Mouse (Mus musculus) central nervous system, embryonic 11.5 days (tissue): ENCODE measurements around the gene Pdik1l. TPM values are rescaled to one million over a fixed set of nuclear protein-coding genes. Genes with fewer than 3 reads are reported as not detected.

Source experiments
- polyA plus RNA-seq: library from polyadenylated mRNA; depleted of rRNA; stranded (reverse); fragments of >200 nt; gene quantifications from 2 replicates; pipeline ENCODE4 v1.2.3, GENCODE M21; 2012; rRNA removed

The Pdik1l gene
- 9.3 and 14.4 TPM in 2 replicates for polyA plus RNA-seq

GRCm38 (mm10) chr4:134287575-134288025 is at the start of gene Pdik1l:
Pdik1l (minus strand) TSS chr4:134287895.

GRCm38 (mm10) chr4:134314876-134315275 is 27.2 kb upstream of the Pdik1l start, which contains the start of gene Trim63:
Trim63 (plus strand) TSS chr4:134315120.

GRCm38 (mm10) chr4:134253722-134254324 is 33.9 kb downstream of the Pdik1l start, which contains the start of gene Grrp1:
Grrp1 (minus strand) TSS chr4:134254106.

GRCm38 (mm10) chr4:134246719-134247258 is 40.9 kb downstream of the Pdik1l start, which contains the start of gene Gm30191:
Gm30191 (plus strand) TSS chr4:134246935.

GRCm38 (mm10) chr4:134245148-134245843 is 42.4 kb downstream of the Pdik1l start, which contains the start of gene Zfp593:
Zfp593 (minus strand) TSS chr4:134245592.

GRCm38 (mm10) chr4:134243516-134244250 is 44.0 kb downstream of the Pdik1l start, which contains the start of gene E130218I03Rik:
E130218I03Rik (plus strand) TSS chr4:134243662.

GRCm38 (mm10) chr4:134238279-134238651 is 49.4 kb downstream of the Pdik1l start, which contains the start of gene Cnksr1:
Cnksr1 (minus strand) TSS chr4:134238399.

GRCm38 (mm10) chr4:134227194-134227593 is 60.5 kb downstream of the Pdik1l start, which contains the start of gene Catsper4:
Catsper4 (minus strand) TSS chr4:134227383.

Other genes with a start within 250 kb of the Pdik1l start
- not detected in 2 replicates for gene Zfp683, start 234.1 kb downstream of the Pdik1l start, polyA plus RNA-seq
- 0.71 and 2.0 TPM in 2 replicates for gene Crybg2, start 227.1 kb downstream of the Pdik1l start, polyA plus RNA-seq
- gene Cd52, start 192.8 kb downstream of the Pdik1l start, polyA plus RNA-seq = 3.4 and 4.2 TPM in 2 replicates
- gene Ubxn11, start 185.3 kb downstream of the Pdik1l start, polyA plus RNA-seq = 9.2 and 11.2 TPM in 2 replicates
- gene Sh3bgrl3, start 159.1 kb downstream of the Pdik1l start, polyA plus RNA-seq = 164 and 169 TPM in 2 replicates
- gene Cep85, start 100.8 kb downstream of the Pdik1l start, polyA plus RNA-seq = 33.3 and 37.3 TPM in 2 replicates
- 0.10 TPM in 1 of 2 replicates, not detected in the other for gene Gm7534, start 84.9 kb downstream of the Pdik1l start, polyA plus RNA-seq
- gene Catsper4, start 60.5 kb downstream of the Pdik1l start, polyA plus RNA-seq = not detected in 2 replicates
- 0.25 and 0.62 TPM in 2 replicates for gene Cnksr1, start 49.5 kb downstream of the Pdik1l start, polyA plus RNA-seq
- gene E130218I03Rik, start 44.2 kb downstream of the Pdik1l start, polyA plus RNA-seq = 0.08 TPM in 1 of 2 replicates, not detected in the other
- 14.1 and 15.2 TPM in 2 replicates for gene Zfp593, start 42.3 kb downstream of the Pdik1l start, polyA plus RNA-seq
- gene Gm30191, start 41.0 kb downstream of the Pdik1l start, polyA plus RNA-seq = 0.31 TPM in 1 of 2 replicates, not detected in the other
- gene Grrp1, start 33.8 kb downstream of the Pdik1l start, polyA plus RNA-seq = 7.5 and 8.5 TPM in 2 replicates
- gene Trim63, start 27.2 kb upstream of the Pdik1l start, polyA plus RNA-seq = 1.8 and 3.1 TPM in 2 replicates
- 0.07 TPM in 1 of 2 replicates, not detected in the other for gene Slc30a2, start 55.3 kb upstream of the Pdik1l start, polyA plus RNA-seq
- 0.22 and 0.68 TPM in 2 replicates for gene Extl1, start 96.0 kb upstream of the Pdik1l start, polyA plus RNA-seq
- gene Pafah2, start 108.4 kb upstream of the Pdik1l start, polyA plus RNA-seq = 12.0 and 14.2 TPM in 2 replicates
- 1,055 and 1,621 TPM in 2 replicates for gene Stmn1, start 180.4 kb upstream of the Pdik1l start, polyA plus RNA-seq
- gene Paqr7, start 208.8 kb upstream of the Pdik1l start, polyA plus RNA-seq = 2.3 and 3.2 TPM in 2 replicates
- gene Aunip, start 223.1 kb upstream of the Pdik1l start, polyA plus RNA-seq = 15.3 and 19.8 TPM in 2 replicates
- 78.0 and 94.1 TPM in 2 replicates for gene Mtfr1l, start 247.5 kb upstream of the Pdik1l start, polyA plus RNA-seq